Mouse (Mus musculus) heart, embryonic 14.5 days (tissue): Measurements from ENCODE around the gene Ctu1. TPM values are rescaled to one million over a fixed set of nuclear protein-coding genes. Genes with fewer than 3 reads are reported as not detected.
"Not testable (repeated sequence)": the region's sequence is repeated elsewhere in the genome, so short reads cannot be mapped to it uniquely, and the experiment has no call there.

Source experiments
- ATAC-seq: fragments of 200-750 bp; cut with Nextera tagmentation; 2 replicates; pipeline ENCODE4 v1.8.0; 2017; ENCODE audit warnings: low read depth, moderate TSS enrichment; ENCODE audit not compliant: insufficient number of reproducible peaks, insufficient read depth, low FRiP score
- H3K27ac ChIP-seq, 2 experiments: fragments of 200-500 bp in 1 of 2; fragments of 300-500 bp in 1 of 2; sonication (generic) in 1 of 2; replicated peaks in 1 of 2; 2 replicates each; pipeline ENCODE4 v1.5.1; 2012 to 2014; ENCODE audit warnings: low read depth in 2 of 2, low read length in 2 of 2, control low read depth in 1 of 2, mild to moderate bottlenecking in 1 of 2, mixed read lengths in 1 of 2; ENCODE audit not compliant: control insufficient read depth in 1 of 2, insufficient read depth in 1 of 2
- H3K27me3 ChIP-seq: fragments of 300-500 bp; sonication (generic); 2 replicates; pipeline ENCODE4 v1.6.1; 2014; ENCODE audit warnings: mild to moderate bottlenecking, low read length, control low read depth; ENCODE audit not compliant: control insufficient read depth, insufficient read depth
- H3K36me3 ChIP-seq: fragments of 300-500 bp; sonication (generic); 2 replicates; pipeline ENCODE4 v1.6.1; 2014; ENCODE audit warnings: mild to moderate bottlenecking, control low read depth, low read length, mixed read lengths; ENCODE audit not compliant: control insufficient read depth, insufficient read depth
- H3K4me1 ChIP-seq, 2 experiments: fragments of 200-500 bp in 1 of 2; fragments of 300-500 bp in 1 of 2; sonication (generic) in 1 of 2; 2 replicates each; pipeline ENCODE4 v1.6.1; 2012 to 2014; ENCODE audit warnings: low read length in 2 of 2, control low read depth in 1 of 2, mixed read lengths in 1 of 2; ENCODE audit not compliant: control insufficient read depth in 2 of 2, insufficient read depth in 2 of 2
- H3K4me2 ChIP-seq: fragments of 300-500 bp; sonication (generic); 2 replicates; pipeline ENCODE4 v1.6.1; 2014; ENCODE audit warnings: mild to moderate bottlenecking, low read length
- H3K4me3 ChIP-seq, 2 experiments: fragments of 200-500 bp in 1 of 2; fragments of 300-500 bp in 1 of 2; sonication (generic) in 1 of 2; 2 replicates each; pipeline ENCODE4 v1.5.1; 2012 to 2014; ENCODE audit warnings: low read length in 2 of 2, mild to moderate bottlenecking in 2 of 2, control low read depth in 1 of 2, low read depth in 1 of 2, moderate library complexity in 1 of 2; ENCODE audit not compliant: control insufficient read depth in 1 of 2, insufficient read depth in 1 of 2
- H3K9ac ChIP-seq: fragments of 300-500 bp; sonication (generic); 2 replicates; pipeline ENCODE4 v1.6.1; 2014; ENCODE audit warnings: mild to moderate bottlenecking, low read length
- H3K9me3 ChIP-seq: fragments of 300-500 bp; sonication (generic); 2 replicates; pipeline ENCODE4 v1.6.1; 2016; ENCODE audit warnings: low read length, control low read depth; ENCODE audit not compliant: control insufficient read depth
- WGBS: fragments of 180-500 bp; shearing (Covaris S2); extraction: QIAGEN DNeasy Blood & Tissue Kit; methylation state at CpG from one replicate; pipeline ENCODE4 v1.1.7; 2014; 5-methylcytosine and 5-hydroxymethylcytosine counted together
- polyA plus RNA-seq: library from polyadenylated mRNA; unstranded; fragments of >200 nt; fragmentation: Nextera tagmentation; extraction: Ambion mirVana; gene quantifications from 2 replicates; pipeline ENCODE4 v1.2.1, GENCODE M21; 2014

Gene Ctu1
- polyA plus RNA-seq, 1 experiment from 2014 or later, result 4.9 TPM

DNA sequence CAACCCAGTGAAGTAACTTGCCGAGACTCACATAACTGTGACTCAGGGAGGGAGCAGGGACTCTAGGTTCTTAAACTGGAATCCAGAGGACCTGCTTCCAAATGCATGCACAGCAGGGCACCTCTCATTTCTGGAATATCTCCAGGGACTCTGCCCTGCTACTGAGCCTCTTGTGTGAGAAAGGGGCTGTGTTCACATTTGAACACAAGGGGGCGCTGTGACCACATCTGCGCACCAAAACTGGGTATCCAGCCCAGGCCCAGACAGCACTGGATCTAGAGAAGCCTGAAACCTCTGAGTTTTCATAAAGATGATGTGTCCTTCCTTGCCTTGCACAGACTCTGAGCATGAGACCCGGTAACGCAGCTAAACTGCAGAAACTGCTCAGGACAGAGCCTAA lies 9.1 kb downstream of the Ctu1 start:
- no peaks in the 10 kb centered on the region for H3K9me3 ChIP-seq
- 18% methylated on average over 5 of the region's 5 CpGs for WGBS
- no peak for ATAC-seq

DNA sequence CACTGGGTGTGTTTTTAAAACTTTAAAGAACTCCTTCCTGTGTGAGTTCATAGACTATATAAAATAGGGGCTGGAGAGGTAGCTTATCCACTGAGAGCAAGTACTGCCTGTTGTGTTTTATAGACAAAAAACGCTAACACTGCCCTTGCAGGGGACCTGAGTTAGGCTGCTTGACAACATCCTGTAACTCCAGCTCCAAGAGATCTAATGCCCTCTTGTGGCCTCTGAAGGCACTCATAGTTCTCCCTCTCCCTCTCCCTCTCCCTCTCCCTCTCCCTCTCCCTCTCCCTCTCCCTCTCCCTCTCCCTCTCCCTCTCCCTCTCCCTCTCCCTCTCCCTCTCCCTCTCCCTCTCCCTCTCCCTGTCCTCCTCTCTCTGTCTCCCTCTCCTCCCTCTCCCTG lies 10.7 kb downstream of the Ctu1 start:
- H3K4me2 ChIP-seq, H3K27me3 ChIP-seq, H3K9me3 ChIP-seq, ATAC-seq, H3K4me1 ChIP-seq, H3K4me3 ChIP-seq, H3K9ac ChIP-seq, H3K36me3 ChIP-seq, H3K27ac ChIP-seq: not testable (repeated sequence)
- WGBS, result 19% methylated on average over 1 of the region's 1 CpGs

More for the DNA sequence above, 9.1 kb downstream of the Ctu1 start:
- Histone ChIP-seq H3K27me3 (no peaks in the 10 kb centered on the region), H3K36me3 (peaks cover 23% of the 10 kb centered on the region), H3K4me2 (no peak overlapping the region), H3K4me1 (no peaks in the 10 kb centered on the region), H3K9ac (no peak overlapping the region), H3K27ac (no peak overlapping the region), H3K4me3 (no peak overlapping the region)

DNA sequence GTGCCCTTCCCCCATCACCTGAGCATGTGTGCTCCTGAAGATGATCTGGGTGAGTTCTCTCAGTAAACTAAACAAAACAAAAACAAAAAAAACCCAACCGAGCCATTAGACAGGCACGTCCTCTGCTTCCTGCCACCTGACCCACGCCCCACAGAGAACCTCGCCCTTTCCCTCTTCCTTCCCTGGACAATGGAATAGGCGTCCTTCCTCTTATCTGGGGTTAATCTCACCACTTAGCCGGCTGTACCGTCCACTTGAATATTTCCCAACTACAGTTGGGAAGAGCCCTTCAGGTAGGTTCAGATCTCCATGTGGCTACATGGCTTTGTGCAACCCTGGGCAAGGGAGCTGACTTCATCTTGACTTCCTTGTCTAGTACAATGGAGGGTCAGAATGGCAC lies 13.3 kb downstream of the Ctu1 start:
- Histone ChIP-seq H3K4me3 (no peak overlapping the region), H3K9me3 (no peaks in the 10 kb centered on the region), H3K4me2 (no peak overlapping the region), H3K9ac (no peak overlapping the region), H3K27me3 (no peaks in the 10 kb centered on the region), H3K27ac (no peak overlapping the region), H3K4me1 (no peaks in the 10 kb centered on the region), H3K36me3 (no peaks in the 10 kb centered on the region)
- ATAC-seq, result no peak
- WGBS, result 38% methylated on average over 7 of the region's 7 CpGs

DNA sequence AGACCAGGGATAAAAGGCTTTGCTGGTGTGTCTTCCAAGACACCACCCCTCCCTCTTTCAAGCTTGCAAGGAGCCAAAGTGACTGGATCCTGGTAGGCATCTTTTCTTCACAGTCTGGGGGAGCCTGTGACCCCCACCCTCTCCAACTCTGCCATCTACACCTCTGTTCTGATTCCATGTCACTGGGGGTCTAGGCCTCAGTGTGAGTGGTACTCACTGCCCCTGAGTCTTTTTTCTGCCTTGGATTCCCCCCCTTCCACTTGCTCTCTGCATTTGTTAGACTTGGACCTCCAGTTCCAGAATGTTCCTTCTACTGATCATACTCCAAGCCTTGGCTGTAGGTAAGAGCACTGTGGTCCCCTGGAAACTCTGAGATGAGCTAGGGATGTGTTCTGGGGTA lies 18.3 kb downstream of the Ctu1 start, which contains the start of gene Klk14:
Gene Klk14 (plus strand): TSS at position 301 of the 400 bp plus-strand sequence.
- no peak within 1 kb of the TSS for H3K4me3 ChIP-seq

DNA sequence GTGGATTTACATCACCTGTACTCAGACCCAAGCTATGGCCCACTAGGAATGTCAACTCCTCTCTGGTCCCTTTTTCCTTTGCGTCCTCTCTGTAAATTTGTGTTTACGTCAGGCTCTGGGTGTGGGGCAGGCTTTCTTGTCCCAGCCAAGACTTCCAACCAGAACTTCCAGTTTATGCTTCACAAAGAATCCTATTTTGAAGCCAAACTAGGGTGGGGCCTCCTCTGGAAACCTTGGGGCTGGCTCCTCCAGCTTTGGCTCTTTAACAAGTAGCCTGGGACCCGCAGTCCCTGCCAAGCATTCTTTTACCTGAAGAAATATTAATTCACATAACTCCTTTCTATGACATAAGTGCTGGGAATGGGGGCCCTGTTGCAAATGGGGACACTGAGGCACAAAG lies 38.2 kb downstream of the Ctu1 start:
- H3K4me3 ChIP-seq, result no peak overlapping the region
- no peak overlapping the region for H3K27ac ChIP-seq
- peaks cover 0 to 2% of the 10 kb centered on the region in 2 experiments; a peak in 1 of 4 replicates for H3K4me1 ChIP-seq
- 81% methylated on average over 3 of the region's 3 CpGs for WGBS
- no peaks in the 10 kb centered on the region for H3K36me3 ChIP-seq
- H3K4me2 ChIP-seq, result no peak overlapping the region
- no peaks in the 10 kb centered on the region for H3K9me3 ChIP-seq
- H3K27me3 ChIP-seq, result 0 out of 2 replicates have a peak, but pooled peaks cover 6% of the 10 kb centered on the region
- no peak for ATAC-seq
- H3K9ac ChIP-seq, result no peak overlapping the region

More for the DNA sequence above, 18.3 kb downstream of the Ctu1 start, which contains the start of gene Klk14:
- no peaks in the 10 kb centered on the region for H3K4me1 ChIP-seq
- H3K4me2 ChIP-seq, result no peak within 1 kb of the TSS
- no peak for ATAC-seq
- H3K27ac ChIP-seq, result no peak within 1 kb of the TSS
- H3K36me3 ChIP-seq, result no peaks in the 10 kb centered on the region
- no peak within 1 kb of the TSS for H3K9ac ChIP-seq
- no peaks in the 10 kb centered on the region for H3K9me3 ChIP-seq
- H3K27me3 ChIP-seq, result no peaks in the 10 kb centered on the region

DNA sequence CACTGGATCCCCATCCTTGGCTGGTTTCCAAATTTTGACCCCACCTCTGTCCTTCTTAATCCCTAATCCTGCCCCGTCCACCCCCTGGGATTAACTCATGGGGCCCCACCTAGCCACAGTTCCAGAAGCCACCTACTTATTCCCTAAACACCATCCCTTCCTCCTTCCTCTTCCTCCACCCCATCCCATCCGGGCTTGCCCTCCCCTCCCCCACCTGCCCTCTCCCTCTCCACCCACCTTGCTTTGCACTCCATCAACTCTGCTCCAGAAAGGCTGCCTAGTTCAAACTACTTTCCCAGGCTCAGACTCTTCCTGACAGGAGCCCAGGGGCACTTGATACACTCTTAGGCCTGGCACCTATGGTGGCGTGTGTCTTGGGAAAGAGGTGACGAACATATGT lies 40.5 kb downstream of the Ctu1 start, which contains the start of gene Klk13:
Gene Klk13 (plus strand): TSS at position 301 of the 400 bp plus-strand sequence.
- Histone ChIP-seq H3K4me2 (peak within 1 kb of the TSS; percentile 18), H3K4me3 (no peak within 1 kb of the TSS), H3K4me1 (peaks cover 0 to 2% of the 10 kb centered on the region in 2 experiments; a peak in 1 of 4 replicates), H3K27me3 (0 out of 2 replicates have a peak, but pooled peaks cover 6% of the 10 kb centered on the region), H3K36me3 (no peaks in the 10 kb centered on the region), H3K9ac (no peak within 1 kb of the TSS), H3K27ac (no peak within 1 kb of the TSS), H3K9me3 (no peaks in the 10 kb centered on the region)
- 55% methylated on average over 4 of the region's 4 CpGs for WGBS
- no peak for ATAC-seq

DNA sequence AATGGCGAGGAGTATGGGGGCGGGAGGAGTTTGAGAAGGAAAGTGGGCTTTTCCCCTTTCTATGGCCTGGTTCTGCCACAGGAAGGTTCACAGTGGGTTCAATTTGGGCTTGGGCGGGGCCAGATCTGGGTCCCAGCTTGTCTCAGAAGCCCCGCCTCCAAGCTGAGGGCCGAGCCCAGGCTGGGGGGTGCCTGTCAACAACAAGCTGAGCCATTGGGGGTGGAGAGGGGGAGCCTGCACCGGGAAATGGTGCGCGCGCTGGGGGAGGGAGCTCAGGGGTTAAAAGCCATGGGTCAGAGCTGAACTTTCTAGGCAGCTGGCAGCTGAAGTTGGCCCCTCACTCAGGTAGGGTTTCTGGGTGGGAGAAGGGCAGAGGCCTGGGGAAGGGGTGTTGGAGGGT lies 41.1 kb downstream of the Ctu1 start:
- no peaks in the 10 kb centered on the region for H3K9me3 ChIP-seq
- H3K4me1 ChIP-seq, result peaks cover 0 to 2% of the 10 kb centered on the region in 2 experiments; a peak in 1 of 4 replicates
- H3K36me3 ChIP-seq, result no peaks in the 10 kb centered on the region
- H3K4me3 ChIP-seq, result no peak overlapping the region
- 2% methylated on average over 8 of the region's 9 CpGs for WGBS
- no peak overlapping the region for H3K27ac ChIP-seq
- no peak overlapping the region for H3K9ac ChIP-seq
- 0 out of 2 replicates have a peak, but pooled peaks cover 6% of the 10 kb centered on the region for H3K27me3 ChIP-seq
- no peak for ATAC-seq
- peak overlapping the region; percentile 18 for H3K4me2 ChIP-seq
